Mouse (Mus musculus) spleen, adult 2 months (tissue): ENCODE data around the gene Ywhaq. TPM values are rescaled to one million over a fixed set of nuclear protein-coding genes. Genes with fewer than 3 reads are reported as not detected.
A peak's percentile ranks its signal among the peaks of the same experiment; 100 is the strongest.

Source experiments
- DNase-seq, 2 experiments: peaks; one replicate each; pipeline versions ENCODE4 v3.0.0 to v3.0.0-alpha.2; 2012 to 2021; ENCODE audit warnings: low spot score in 2 of 2, low read depth in 1 of 2
- H3K27ac ChIP-seq: fragments of 200-500 bp; 2 replicates; pipeline ENCODE4 v1.5.1; 2012; ENCODE audit warnings: low read length, inconsistent platforms; ENCODE audit not compliant: insufficient read depth
- H3K27me3 ChIP-seq: fragments of 200-500 bp; 2 replicates; pipeline ENCODE4 v1.6.1; 2012; ENCODE audit warnings: mild to moderate bottlenecking, moderate library complexity, low read length, inconsistent platforms; ENCODE audit not compliant: control insufficient read depth, insufficient read depth
- H3K36me3 ChIP-seq: fragments of 200-500 bp; 2 replicates; pipeline ENCODE4 v1.6.1; 2012; ENCODE audit warnings: mild to moderate bottlenecking, low read length, inconsistent platforms; ENCODE audit not compliant: control insufficient read depth, insufficient read depth
- H3K4me1 ChIP-seq: fragments of 200-500 bp; 2 replicates; pipeline ENCODE4 v1.6.1; 2011; ENCODE audit warnings: inconsistent platforms; ENCODE audit not compliant: control insufficient read depth, insufficient read depth, insufficient read length
- H3K4me3 ChIP-seq: fragments of 200-500 bp; 2 replicates; pipeline ENCODE4 v1.5.1; 2011; ENCODE audit warnings: mild to moderate bottlenecking, inconsistent platforms; ENCODE audit not compliant: insufficient read depth, insufficient read length; ENCODE audit errors: extremely low read depth
- CTCF ChIP-seq: fragments of 200-500 bp; IDR thresholded peaks from 2 replicates; pipeline ENCODE4 v1.5.1; 2011; ENCODE audit warnings: mild to moderate bottlenecking, inconsistent platforms; ENCODE audit not compliant: insufficient read depth, insufficient read length, insufficient replicate concordance; ENCODE audit errors: extremely low read depth
- POLR2A ChIP-seq: fragments of 200-500 bp; IDR thresholded peaks from 2 replicates; pipeline ENCODE4 v1.6.1; 2011; ENCODE audit warnings: low read depth, low read length, inconsistent platforms
- WGBS: fragments of 180-500 bp; shearing (Covaris S2); methylation state at CpG from one replicate; pipeline ENCODE4 v1.1.7; 2018; 5-methylcytosine and 5-hydroxymethylcytosine counted together
- polyA plus RNA-seq: library from polyadenylated mRNA; depleted of rRNA; stranded (reverse); fragments of >200 nt; gene quantifications from 2 replicates; pipeline ENCODE4 v1.2.3, GENCODE M21; 2012

The Ywhaq gene
- polyA plus RNA-seq, 1 experiment, result 38.6 TPM

GRCm38 (mm10) chr12:21375376-21376157 is 41.9 kb downstream of the Ywhaq start:
- no peak overlapping the region for H3K27ac ChIP-seq
- no peak for DNase-seq
- H3K4me1 ChIP-seq, result no peaks in the 10 kb centered on the region; the same call in 1 of the 2 replicates
- no peaks in the 10 kb centered on the region for H3K36me3 ChIP-seq
- H3K4me3 ChIP-seq, result no peak overlapping the region
- H3K27me3 ChIP-seq, result no peaks in the 10 kb centered on the region
- WGBS, result 85% methylated on average over 3 of the region's 3 CpGs
- TF ChIP-seq POLR2A (no peak), CTCF (no peak)

GRCm38 (mm10) chr12:21373820-21374475 is 43.5 kb downstream of the Ywhaq start:
- Histone ChIP-seq H3K27ac (peak overlapping the region; percentile 92), H3K4me3 (peak overlapping the region; percentile 85), H3K36me3 (no peaks in the 10 kb centered on the region), H3K27me3 (no peaks in the 10 kb centered on the region), H3K4me1 (no peaks in the 10 kb centered on the region; the same call in none of the 2 replicates)
- no peak for DNase-seq
- TF ChIP-seq CTCF (no peak), POLR2A (no peak)
- under 1% methylated on average over 24 of the region's 24 CpGs for WGBS

GRCm38 (mm10) chr12:21373100-21373819 is 44.2 kb downstream of the Ywhaq start, which contains the start of gene Adam17:
TSS of gene Adam17 (minus strand) at chr12:21373632.
- no peaks in the 10 kb centered on the region for H3K36me3 ChIP-seq
- DNase-seq, result peak; percentile 88 to 94
- peak within 1 kb of the TSS; percentile 85 for H3K4me3 ChIP-seq
- H3K27ac ChIP-seq, result peak within 1 kb of the TSS; percentile 92
- H3K4me1 ChIP-seq, result no peaks in the 10 kb centered on the region; the same call in none of the 2 replicates
- peak; percentile 40; the same call in 1 of the 2 replicates for TF ChIP-seq CTCF
- peak; percentile 75 for TF ChIP-seq POLR2A
- H3K27me3 ChIP-seq, result no peaks in the 10 kb centered on the region
- WGBS, result under 1% methylated on average over 55 of the region's 55 CpGs

GRCm38 (mm10) chr12:21370035-21370611 is 47.3 kb downstream of the Ywhaq start:
- Histone ChIP-seq H3K27ac (no peak overlapping the region; the same call in 1 of the 2 replicates), H3K4me1 (no peaks in the 10 kb centered on the region; the same call in none of the 2 replicates), H3K36me3 (no peaks in the 10 kb centered on the region), H3K27me3 (no peaks in the 10 kb centered on the region), H3K4me3 (no peak overlapping the region)
- 88% methylated on average over 1 of the region's 1 CpGs for WGBS
- DNase-seq, result no peak
- TF ChIP-seq CTCF (no peak), POLR2A (no peak)

GRCm38 (mm10) chr12:21369087-21369410 is 48.4 kb downstream of the Ywhaq start:
- H3K4me1 ChIP-seq, result no peaks in the 10 kb centered on the region; the same call in none of the 2 replicates
- no peaks in the 10 kb centered on the region; the same call in 1 of the 2 replicates for H3K36me3 ChIP-seq
- TF ChIP-seq CTCF (no peak), POLR2A (no peak)
- 31% methylated on average over 5 of the region's 5 CpGs for WGBS
- DNase-seq, result peak in 1 of 2 experiments; percentile 21
- peak overlapping the region; percentile 57; the same call in 1 of the 2 replicates for H3K27ac ChIP-seq
- no peak overlapping the region for H3K4me3 ChIP-seq
- H3K27me3 ChIP-seq, result no peaks in the 10 kb centered on the region

- WGBS, result 83% methylated on average over 9 of the region's 9 CpGs
- Histone ChIP-seq H3K36me3 (no peaks in the 10 kb centered on the region; the same call in 1 of the 2 replicates), H3K4me1 (no peaks in the 10 kb centered on the region; the same call in none of the 2 replicates), H3K4me3 (no peak overlapping the region), H3K27me3 (no peaks in the 10 kb centered on the region), H3K27ac (peak overlapping the region; percentile 57)
- no peak for TF ChIP-seq CTCF
- no peak for TF ChIP-seq POLR2A
- DNase-seq, result no peak
Measured at GRCm38 (mm10) chr12:21368376-21369086, 48.9 kb downstream of the Ywhaq start.
